Mouse (Mus musculus) embryonic facial prominence, embryonic 15.5 days (tissue): ENCODE measurements around the gene Olfr639. TPM values are rescaled to one million over a fixed set of nuclear protein-coding genes. Genes with fewer than 3 reads are reported as not detected.
"Not testable (repeated sequence)": the region's sequence is repeated elsewhere in the genome, so short reads cannot be mapped to it uniquely, and the experiment has no call there.

ENCODE experiments used
- ATAC-seq: fragments of 200-750 bp; cut with Nextera tagmentation; 2 replicates; pipeline ENCODE4 v1.8.0; 2017; ENCODE audit warnings: low read depth, moderate TSS enrichment; ENCODE audit not compliant: insufficient number of reproducible peaks, low FRiP score, low TSS enrichment
- H3K27ac ChIP-seq: fragments of 300-500 bp; sonication (generic); replicated peaks from 2 replicates; pipeline ENCODE4 v1.5.1; 2015; ENCODE audit warnings: mild to moderate bottlenecking, inconsistent platforms
- H3K27me3 ChIP-seq: fragments of 300-500 bp; sonication (generic); 2 replicates; pipeline ENCODE4 v1.6.1; 2015; ENCODE audit warnings: inconsistent platforms
- H3K36me3 ChIP-seq: fragments of 300-500 bp; sonication (generic); 2 replicates; pipeline ENCODE4 v1.6.1; 2015; ENCODE audit warnings: mild to moderate bottlenecking, inconsistent platforms
- H3K4me1 ChIP-seq: fragments of 300-500 bp; sonication (generic); 2 replicates; pipeline ENCODE4 v1.6.1; 2015; ENCODE audit warnings: inconsistent platforms
- H3K4me2 ChIP-seq: fragments of 300-500 bp; sonication (generic); replicated peaks from 2 replicates; pipeline ENCODE4 v1.6.1; 2015; ENCODE audit warnings: mild to moderate bottlenecking, inconsistent platforms
- H3K4me3 ChIP-seq: fragments of 300-500 bp; sonication (generic); replicated peaks from 2 replicates; pipeline ENCODE4 v1.5.1; 2015; ENCODE audit warnings: mild to moderate bottlenecking, inconsistent platforms
- H3K9ac ChIP-seq: fragments of 300-500 bp; sonication (generic); 2 replicates; pipeline ENCODE4 v1.6.1; 2015; ENCODE audit warnings: inconsistent platforms
- H3K9me3 ChIP-seq: fragments of 300-500 bp; sonication (generic); replicated peaks from 2 replicates; pipeline ENCODE4 v1.6.1; 2016; ENCODE audit warnings: inconsistent platforms
- WGBS: fragments of 180-500 bp; shearing (Covaris S2); methylation state at CpG from one replicate; pipeline ENCODE4 v1.1.7; 2015; 5-methylcytosine and 5-hydroxymethylcytosine counted together
- polyA plus RNA-seq: library from polyadenylated mRNA; unstranded; fragments of >200 nt; fragmentation: Nextera tagmentation; extraction: Ambion mirVana; gene quantifications from 2 replicates; pipeline ENCODE4 v1.2.1, GENCODE M21; 2015

The Olfr639 gene
- polyA plus RNA-seq, 1 experiment from 2014 or later = 0.05 TPM

GRCm38 (mm10) chr7:103971782-103972181 is 45.3 kb downstream of the Olfr639 start:
- Histone ChIP-seq H3K4me3 (no peak overlapping the region), H3K27ac (no peak overlapping the region), H3K9me3 (no peaks in the 10 kb centered on the region), H3K4me2 (no peak overlapping the region), H3K9ac (no peak overlapping the region), H3K27me3 (no peaks in the 10 kb centered on the region), H3K36me3 (no peaks in the 10 kb centered on the region), H3K4me1 (no peaks in the 10 kb centered on the region)
- 53% methylated on average over 1 of the region's 1 CpGs for WGBS
- no peak for ATAC-seq

- H3K4me3 ChIP-seq = no peak within 1 kb of the TSS
These were observed 46.3 kb downstream of the Olfr639 start, which contains the start of gene Olfr635 for GRCm38 (mm10) chr7:103970852-103971251. Gene Olfr635, plus strand, starts transcription at chr7:103971152.

GRCm38 (mm10) chr7:103966873-103967272 is 50.2 kb downstream of the Olfr639 start:
- H3K36me3 ChIP-seq, H3K27ac ChIP-seq, H3K9ac ChIP-seq, H3K4me2 ChIP-seq, H3K9me3 ChIP-seq, H3K4me3 ChIP-seq, H3K4me1 ChIP-seq, ATAC-seq, H3K27me3 ChIP-seq: not testable (repeated sequence)
- WGBS = 92% methylated on average over 22 of the region's 22 CpGs

More at GRCm38 (mm10) chr7:103970852-103971251, 46.3 kb downstream of the Olfr639 start, which contains the start of gene Olfr635:
- Histone ChIP-seq H3K27ac (no peak within 1 kb of the TSS), H3K9me3 (no peaks in the 10 kb centered on the region), H3K4me2 (no peak within 1 kb of the TSS), H3K36me3 (no peaks in the 10 kb centered on the region), H3K4me1 (no peaks in the 10 kb centered on the region), H3K27me3 (no peaks in the 10 kb centered on the region), H3K9ac (no peak within 1 kb of the TSS)
- no peak for ATAC-seq
- WGBS = 84% methylated on average over 1 of the region's 1 CpGs

Other genes with a start within 250 kb of the Olfr639 start
- 0.25 and 0.43 TPM in 2 replicates for gene Olfr69, start 245.7 kb downstream of the Olfr639 start, polyA plus RNA-seq
- gene Olfr68, start 237.6 kb downstream of the Olfr639 start, polyA plus RNA-seq = 0.12 TPM in 1 of 2 replicates, not detected in the other
- not detected in 2 replicates for gene Olfr67, start 225.5 kb downstream of the Olfr639 start, polyA plus RNA-seq
- 2,578 and 3,288 TPM in 2 replicates for gene Hbb-bt, start 203.3 kb downstream of the Olfr639 start, polyA plus RNA-seq
- gene Hbb-bs, start 189.2 kb downstream of the Olfr639 start, polyA plus RNA-seq = 7,493 and 10,028 TPM in 2 replicates
- not detected in 2 replicates for gene Hbb-bh2, start 176.8 kb downstream of the Olfr639 start, polyA plus RNA-seq
- 3.0 and 4.7 TPM in 2 replicates for gene Hbb-bh1, start 174.1 kb downstream of the Olfr639 start, polyA plus RNA-seq
- gene Hbb-y, start 164.1 kb downstream of the Olfr639 start, polyA plus RNA-seq = 296 and 441 TPM in 2 replicates
- not detected in 2 replicates for gene Olfr66, start 131.1 kb downstream of the Olfr639 start, polyA plus RNA-seq
- 0.04 and 0.11 TPM in 2 replicates for gene Olfr64, start 122.8 kb downstream of the Olfr639 start, polyA plus RNA-seq
- 0.34 and 0.51 TPM in 2 replicates for gene Olfr65, start 113.8 kb downstream of the Olfr639 start, polyA plus RNA-seq
- gene Olfr631, start 88.5 kb downstream of the Olfr639 start, polyA plus RNA-seq = not detected in 2 replicates
- not detected in 2 replicates for gene Olfr632, start 83.0 kb downstream of the Olfr639 start, polyA plus RNA-seq
- not detected in 2 replicates for gene Olfr633, start 72.9 kb downstream of the Olfr639 start, polyA plus RNA-seq
- gene Olfr635, start 46.2 kb downstream of the Olfr639 start, polyA plus RNA-seq = 0.07 TPM in 2 replicates
- gene Olfr638, start 18.6 kb downstream of the Olfr639 start, polyA plus RNA-seq = not detected in 2 replicates
- gene Olfr640, start 8.3 kb upstream of the Olfr639 start, polyA plus RNA-seq = 0.45 and 0.84 TPM in 2 replicates
- gene Olfr641, start 18.1 kb upstream of the Olfr639 start, polyA plus RNA-seq = 0.12 and 0.23 TPM in 2 replicates
- gene Olfr642, start 35.4 kb upstream of the Olfr639 start, polyA plus RNA-seq = 0.08 TPM in 1 of 2 replicates, not detected in the other
- gene 4930516K23Rik, start 44.1 kb upstream of the Olfr639 start, polyA plus RNA-seq = 0.03 and 0.12 TPM in 2 replicates
- gene Olfr644, start 54.6 kb upstream of the Olfr639 start, polyA plus RNA-seq = 0.13 and 0.32 TPM in 2 replicates
- gene Olfr645, start 68.2 kb upstream of the Olfr639 start, polyA plus RNA-seq = 0.04 and 0.24 TPM in 2 replicates
- 0.22 TPM in 1 of 2 replicates, not detected in the other for gene Olfr646, start 87.6 kb upstream of the Olfr639 start, polyA plus RNA-seq
- gene Ubqln5, start 112.5 kb upstream of the Olfr639 start, polyA plus RNA-seq = not detected in 2 replicates
- gene Olfr643, start 120.1 kb upstream of the Olfr639 start, polyA plus RNA-seq = not detected in 2 replicates
- gene Ubqln3, start 126.0 kb upstream of the Olfr639 start, polyA plus RNA-seq = 0.22 and 0.37 TPM in 2 replicates
- gene Ubqlnl, start 133.3 kb upstream of the Olfr639 start, polyA plus RNA-seq = 0.12 and 0.49 TPM in 2 replicates
- gene Olfm5, start 147.5 kb upstream of the Olfr639 start, polyA plus RNA-seq = 20.1 and 24.2 TPM in 2 replicates
- gene Olfr648, start 166.1 kb upstream of the Olfr639 start, polyA plus RNA-seq = 0.25 and 0.27 TPM in 2 replicates
- gene Olfr649, start 178.7 kb upstream of the Olfr639 start, polyA plus RNA-seq = not detected in 2 replicates
- gene Trim6, start 201.5 kb upstream of the Olfr639 start, polyA plus RNA-seq = 0.54 and 0.59 TPM in 2 replicates
- gene Trim34a, start 227.2 kb upstream of the Olfr639 start, polyA plus RNA-seq = 1.8 and 2.0 TPM in 2 replicates